Mouse (Mus musculus): Measurements from ENCODE around the gene Bbs5. TPM values are rescaled to one million over a fixed set of nuclear protein-coding genes. Genes with fewer than 3 reads are reported as not detected.

The Bbs5 gene
- polyA plus RNA-seq, 1 experiment = 7.6 TPM

GRCm38 (mm10) chr2:69629914-69630313 lies 17.1 kb upstream of the Bbs5 start:
- Histone ChIP-seq H3K27me3 (ENCODE audit: control insufficient read depth, insufficient read depth, insufficient read length) (no peaks in the 10 kb centered on the region), H3K79me2 (ENCODE audit: control insufficient read depth, insufficient read depth) (no peaks in the 10 kb centered on the region), H3ac (ENCODE audit: control insufficient read depth, insufficient read length) (no peak overlapping the region), H3K36me3 (ENCODE audit: control insufficient read depth, insufficient read depth) (no peaks in the 10 kb centered on the region), H3K4me3 (no peak overlapping the region), H3K4me2 (ENCODE audit: low read depth) (no peak overlapping the region)
- TF ChIP-seq REST (IDR thresholded peaks at IDR 0.05; ENCODE audit: insufficient read depth, insufficient read length) (no peak), TCF3 (IDR thresholded peaks at IDR 0.05; ENCODE audit: insufficient read length, low read depth) (no peak), USF1 (IDR thresholded peaks at IDR 0.05; ENCODE audit: low read depth) (no peak), E2F4 (IDR thresholded peaks at IDR 0.05; ENCODE audit: insufficient read depth) (no peak), POLR2AphosphoS2 (IDR thresholded peaks at IDR 0.05; ENCODE audit: insufficient read length, low read depth) (no peak), MAX (IDR thresholded peaks at IDR 0.05; ENCODE audit: low read depth) (no peak), MYOG (IDR thresholded peaks at IDR 0.05; ENCODE audit: control insufficient read depth in 1 of 3, insufficient read depth in 1 of 3, insufficient read length in 2 of 3, low read depth in 2 of 3) (no peak), POLR2A (IDR thresholded peaks at IDR 0.05; ENCODE audit: insufficient read length, low read depth) (no peak), MYOD1 (IDR thresholded peaks at IDR 0.05; ENCODE audit: control insufficient read depth in 1 of 3, insufficient read length in 2 of 3, low read depth in 2 of 3) (no peak), TCF12 (IDR thresholded peaks at IDR 0.05; ENCODE audit: insufficient read depth, poor library complexity, severe bottlenecking) (no peak), SRF (IDR thresholded peaks at IDR 0.05; ENCODE audit: control insufficient read depth, insufficient read length, low read depth) (no peak), CEBPB (IDR thresholded peaks at IDR 0.05; ENCODE audit: insufficient read depth, poor library complexity, severe bottlenecking) (no peak)

DNA sequence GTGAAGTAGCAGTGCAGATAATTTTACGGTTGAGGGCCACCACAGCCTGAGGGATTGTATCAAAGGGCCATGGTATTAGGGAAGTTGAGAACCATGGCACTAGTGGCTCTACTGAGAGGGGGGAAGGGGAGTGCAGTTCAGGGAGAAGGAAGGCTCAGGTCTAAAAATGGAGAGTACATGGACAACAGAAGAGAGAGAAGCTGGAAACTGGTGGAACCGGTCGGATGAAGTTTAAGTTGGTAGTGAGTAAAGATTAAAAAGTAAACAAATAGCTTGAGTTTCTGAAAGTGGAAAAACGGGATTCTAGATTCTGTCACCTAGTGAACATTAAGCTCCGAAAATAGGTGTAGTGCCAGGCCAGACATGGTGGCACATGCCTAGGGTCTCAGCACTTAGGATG lies 16.2 kb upstream of the Bbs5 start:
- H3ac ChIP-seq (ENCODE audit: control insufficient read depth, insufficient read length) = no peak overlapping the region
- H3K4me3 ChIP-seq = no peak overlapping the region
- H3K27me3 ChIP-seq (ENCODE audit: control insufficient read depth, insufficient read depth, insufficient read length) = no peaks in the 10 kb centered on the region
- no peak overlapping the region for H3K4me2 ChIP-seq (ENCODE audit: low read depth)
- H3K79me2 ChIP-seq (ENCODE audit: control insufficient read depth, insufficient read depth) = no peaks in the 10 kb centered on the region
- TF ChIP-seq MAX (IDR thresholded peaks at IDR 0.05; ENCODE audit: low read depth) = no peak
- TF ChIP-seq TCF3 (IDR thresholded peaks at IDR 0.05; ENCODE audit: insufficient read length, low read depth) = no peak
- TF ChIP-seq SRF (IDR thresholded peaks at IDR 0.05; ENCODE audit: control insufficient read depth, insufficient read length, low read depth) = no peak
- TF ChIP-seq REST (IDR thresholded peaks at IDR 0.05; ENCODE audit: insufficient read depth, insufficient read length) = no peak
- no peak for TF ChIP-seq MYOD1 (IDR thresholded peaks at IDR 0.05; ENCODE audit: control insufficient read depth in 1 of 3, insufficient read length in 2 of 3, low read depth in 2 of 3)
- no peak for TF ChIP-seq E2F4 (IDR thresholded peaks at IDR 0.05; ENCODE audit: insufficient read depth)
- TF ChIP-seq CEBPB (IDR thresholded peaks at IDR 0.05; ENCODE audit: insufficient read depth, poor library complexity, severe bottlenecking) = no peak
- TF ChIP-seq MYOG (IDR thresholded peaks at IDR 0.05; ENCODE audit: control insufficient read depth in 1 of 3, insufficient read depth in 1 of 3, insufficient read length in 2 of 3, low read depth in 2 of 3) = no peak
- TF ChIP-seq TCF12 (IDR thresholded peaks at IDR 0.05; ENCODE audit: insufficient read depth, poor library complexity, severe bottlenecking) = no peak
- no peak for TF ChIP-seq POLR2A (IDR thresholded peaks at IDR 0.05; ENCODE audit: insufficient read length, low read depth)
- TF ChIP-seq POLR2AphosphoS2 (IDR thresholded peaks at IDR 0.05; ENCODE audit: insufficient read length, low read depth) = no peak
- TF ChIP-seq USF1 (IDR thresholded peaks at IDR 0.05; ENCODE audit: low read depth) = no peak
- no peaks in the 10 kb centered on the region for H3K36me3 ChIP-seq (ENCODE audit: control insufficient read depth, insufficient read depth)

GRCm38 (mm10) chr2:69631449-69631848 lies 15.5 kb upstream of the Bbs5 start:
- H3K27me3 ChIP-seq (ENCODE audit: control insufficient read depth, insufficient read depth, insufficient read length) = no peaks in the 10 kb centered on the region
- TF ChIP-seq POLR2A (IDR thresholded peaks at IDR 0.05; ENCODE audit: insufficient read length, low read depth) = no peak
- no peak for TF ChIP-seq MYOG (IDR thresholded peaks at IDR 0.05; ENCODE audit: control insufficient read depth in 1 of 3, insufficient read depth in 1 of 3, insufficient read length in 2 of 3, low read depth in 2 of 3)
- TF ChIP-seq E2F4 (IDR thresholded peaks at IDR 0.05; ENCODE audit: insufficient read depth) = no peak
- no peak for TF ChIP-seq TCF3 (IDR thresholded peaks at IDR 0.05; ENCODE audit: insufficient read length, low read depth)
- TF ChIP-seq MYOD1 (IDR thresholded peaks at IDR 0.05; ENCODE audit: control insufficient read depth in 1 of 3, insufficient read length in 2 of 3, low read depth in 2 of 3) = no peak
- no peak for TF ChIP-seq TCF12 (IDR thresholded peaks at IDR 0.05; ENCODE audit: insufficient read depth, poor library complexity, severe bottlenecking)
- no peak for TF ChIP-seq SRF (IDR thresholded peaks at IDR 0.05; ENCODE audit: control insufficient read depth, insufficient read length, low read depth)
- TF ChIP-seq REST (IDR thresholded peaks at IDR 0.05; ENCODE audit: insufficient read depth, insufficient read length) = no peak
- TF ChIP-seq CEBPB (IDR thresholded peaks at IDR 0.05; ENCODE audit: insufficient read depth, poor library complexity, severe bottlenecking) = no peak
- no peak for TF ChIP-seq USF1 (IDR thresholded peaks at IDR 0.05; ENCODE audit: low read depth)
- TF ChIP-seq MAX (IDR thresholded peaks at IDR 0.05; ENCODE audit: low read depth) = no peak
- TF ChIP-seq POLR2AphosphoS2 (IDR thresholded peaks at IDR 0.05; ENCODE audit: insufficient read length, low read depth) = no peak
- no peaks in the 10 kb centered on the region for H3K79me2 ChIP-seq (ENCODE audit: control insufficient read depth, insufficient read depth)
- no peaks in the 10 kb centered on the region for H3K36me3 ChIP-seq (ENCODE audit: control insufficient read depth, insufficient read depth)
- H3K4me3 ChIP-seq = no peak overlapping the region
- H3K4me2 ChIP-seq (ENCODE audit: low read depth) = no peak overlapping the region
- H3ac ChIP-seq (ENCODE audit: control insufficient read depth, insufficient read length) = no peak overlapping the region

DNA sequence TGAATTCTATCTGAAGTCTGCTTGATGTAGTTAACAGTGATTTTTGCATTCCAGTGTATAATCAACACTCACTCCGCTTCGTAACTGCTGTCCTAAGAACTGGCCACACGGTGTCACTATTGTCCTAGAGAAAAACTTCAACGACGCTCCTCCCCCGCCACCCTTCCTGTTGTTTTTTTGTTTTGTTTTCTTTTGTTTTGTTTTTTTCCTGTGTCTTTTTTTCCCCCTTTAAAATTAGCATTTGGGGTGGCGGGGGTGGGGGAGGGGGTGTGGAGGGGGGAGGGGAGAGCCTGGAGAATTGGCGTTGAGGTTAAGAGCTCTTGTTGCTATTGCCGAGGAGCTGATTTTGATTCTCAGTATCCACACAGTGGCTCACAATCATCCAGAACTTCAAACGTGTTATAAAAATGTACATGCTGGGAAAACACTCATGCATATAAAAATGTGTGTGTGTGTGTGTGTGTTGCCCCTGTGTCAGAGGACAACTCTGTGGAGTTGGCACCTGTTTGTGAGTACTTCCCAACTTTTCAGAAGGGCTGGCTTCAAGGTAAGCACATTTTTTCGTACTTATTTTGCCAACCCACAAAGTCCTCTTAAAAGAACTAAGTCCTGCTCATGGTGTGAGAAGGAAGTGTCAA lies 11.8 kb upstream of the Bbs5 start:
- no peaks in the 10 kb centered on the region for H3K36me3 ChIP-seq (ENCODE audit: control insufficient read depth, insufficient read depth)
- H3K4me2 ChIP-seq (ENCODE audit: low read depth) = peak overlapping the region; percentile 71
- no peaks in the 10 kb centered on the region for H3K79me2 ChIP-seq (ENCODE audit: control insufficient read depth, insufficient read depth)
- H3K27me3 ChIP-seq (ENCODE audit: control insufficient read depth, insufficient read depth, insufficient read length) = no peaks in the 10 kb centered on the region
- TF ChIP-seq TCF3 (IDR thresholded peaks at IDR 0.05; ENCODE audit: insufficient read length, low read depth) = no peak
- TF ChIP-seq SRF (IDR thresholded peaks at IDR 0.05; ENCODE audit: control insufficient read depth, insufficient read length, low read depth) = no peak
- TF ChIP-seq E2F4 (IDR thresholded peaks at IDR 0.05; ENCODE audit: insufficient read depth) = no peak
- no peak for TF ChIP-seq CEBPB (IDR thresholded peaks at IDR 0.05; ENCODE audit: insufficient read depth, poor library complexity, severe bottlenecking)
- no peak for TF ChIP-seq POLR2A (IDR thresholded peaks at IDR 0.05; ENCODE audit: insufficient read length, low read depth)
- no peak for TF ChIP-seq TCF12 (IDR thresholded peaks at IDR 0.05; ENCODE audit: insufficient read depth, poor library complexity, severe bottlenecking)
- no peak for TF ChIP-seq MYOD1 (IDR thresholded peaks at IDR 0.05; ENCODE audit: control insufficient read depth in 1 of 3, insufficient read length in 2 of 3, low read depth in 2 of 3)
- no peak for TF ChIP-seq POLR2AphosphoS2 (IDR thresholded peaks at IDR 0.05; ENCODE audit: insufficient read length, low read depth)
- no peak overlapping the region for H3K4me3 ChIP-seq
- H3ac ChIP-seq (ENCODE audit: control insufficient read depth, insufficient read length) = no peak overlapping the region
